Comparison of ENCODE assay signal across 8 mouse cellular contexts in genomic region chr2:165791657-165792056, GRCm38 (mm10).
A peak's percentile ranks its signal among the peaks of the same experiment; 100 is the strongest.
DNase-seq lines count a peak whose midpoint lies in the region; ATAC-seq and TF ChIP-seq lines count a peak whose summit lies in the region.

No protein-coding gene starts in this region.

- no peaks in the 10 kb centered on the region for H3K79me2 ChIP-seq in liver, adult 2 months (ENCODE audit: control insufficient read depth, insufficient read depth, low read length)

- peaks cover 6% of the 10 kb centered on the region for H3K4me1 ChIP-seq in testis, adult 2 months (ENCODE audit: control insufficient read depth, insufficient read depth, low read length)
- no peaks in the 10 kb centered on the region for H3K4me1 ChIP-seq in embryonic fibroblast, embryonic 13.5 days (ENCODE audit: control insufficient read depth, insufficient read depth, low read length)
- peaks cover 22% of the 10 kb centered on the region for H3K4me1 ChIP-seq in hindbrain, embryonic 12.5 days
- no peaks in the 10 kb centered on the region for H3K4me1 ChIP-seq in liver, adult 2 months (ENCODE audit: control insufficient read depth, insufficient read depth, low read length)
- H3K4me1 ChIP-seq in midbrain, embryonic 16.5 days (ENCODE audit: control insufficient read depth, insufficient read depth, low read length): peaks cover 7% of the 10 kb centered on the region; the same call in 1 of the 2 replicates

- H3K27ac ChIP-seq in testis, adult 2 months (ENCODE audit: control insufficient read depth, insufficient read depth, low read depth, low read length): no peak overlapping the region
- no peak overlapping the region for H3K27ac ChIP-seq in embryonic fibroblast, embryonic 13.5 days (ENCODE audit: insufficient read depth, low read length)
- H3K27ac ChIP-seq in hindbrain, embryonic 12.5 days: peak overlapping the region; percentile 68; the same call in 1 of the 2 replicates
- H3K27ac ChIP-seq in liver, adult 2 months (replicated peaks; ENCODE audit: insufficient read depth, low read depth, low read length): no peak overlapping the region
- no peak overlapping the region; the same call in 1 of the 2 replicates for H3K27ac ChIP-seq in midbrain, embryonic 16.5 days (ENCODE audit: low read length)

- H3K4me2 ChIP-seq in hindbrain, embryonic 12.5 days (replicated peaks): no peak overlapping the region
- no peak overlapping the region for H3K4me2 ChIP-seq in midbrain, embryonic 16.5 days (ENCODE audit: low read length)

- no peak for DNase-seq in testis, postnatal 14 days (ENCODE audit: low spot score)
- DNase-seq in adrenal gland, postnatal 10 days: peak; percentile 79
- DNase-seq in liver, adult 2 months (ENCODE audit: extremely low read depth, low read depth, low spot score): peak; percentile 14
- peak; percentile 69 for DNase-seq in thymus, postnatal 14 days

- no peaks in the 10 kb centered on the region for H3K36me3 ChIP-seq in testis, adult 2 months (ENCODE audit: control insufficient read depth, insufficient read depth, low read length)
- H3K36me3 ChIP-seq in hindbrain, embryonic 12.5 days: peaks cover 86% of the 10 kb centered on the region
- H3K36me3 ChIP-seq in liver, adult 2 months (ENCODE audit: control insufficient read depth, insufficient read depth, low read length): peaks cover 28% of the 10 kb centered on the region
- H3K36me3 ChIP-seq in midbrain, embryonic 16.5 days (ENCODE audit: control insufficient read depth, insufficient read depth, low read length): peaks cover 32% of the 10 kb centered on the region

- peak; percentile 63 for TF ChIP-seq CTCF in testis, adult 2 months (IDR thresholded peaks at IDR 0.05; ENCODE audit: control insufficient read depth, insufficient read depth, insufficient replicate concordance, low read depth, low read length)
- TF ChIP-seq CTCF in embryonic fibroblast, embryonic 13.5 days (IDR thresholded peaks at IDR 0.05; ENCODE audit: borderline replicate concordance, insufficient read depth, low read length): peak; percentile 13; the same call in 1 of the 2 replicates
- peak; percentile 66 for TF ChIP-seq CTCF in liver, adult 2 months (IDR thresholded peaks at IDR 0.05; ENCODE audit: low read depth, low read length)

- 66% methylated on average over 9 of the region's 9 CpGs for WGBS in hindbrain, embryonic 12.5 days
- 71% methylated on average over 9 of the region's 9 CpGs for WGBS in liver, adult 2 months
- WGBS in midbrain, embryonic 16.5 days: 71% methylated on average over 9 of the region's 9 CpGs

- H3K9me3 ChIP-seq in hindbrain, embryonic 12.5 days (replicated peaks): no peaks in the 10 kb centered on the region
- no peaks in the 10 kb centered on the region for H3K9me3 ChIP-seq in midbrain, embryonic 16.5 days (replicated peaks; ENCODE audit: control insufficient read depth, low read length, poor library complexity, severe bottlenecking)

- no peak overlapping the region for H3K9ac ChIP-seq in hindbrain, embryonic 12.5 days
- H3K9ac ChIP-seq in liver, adult 2 months (ENCODE audit: low read depth, low read length): no peak overlapping the region
- H3K9ac ChIP-seq in midbrain, embryonic 16.5 days (ENCODE audit: low read depth, low read length): no peak overlapping the region

- H3K27me3 ChIP-seq in testis, adult 2 months (ENCODE audit: control insufficient read depth, insufficient read depth, low read length): no peaks in the 10 kb centered on the region
- no peaks in the 10 kb centered on the region for H3K27me3 ChIP-seq in hindbrain, embryonic 12.5 days
- no peaks in the 10 kb centered on the region for H3K27me3 ChIP-seq in liver, adult 2 months (ENCODE audit: control insufficient read depth, insufficient read depth, low read length)
- H3K27me3 ChIP-seq in midbrain, embryonic 16.5 days (ENCODE audit: control insufficient read depth, insufficient read depth, low read depth, low read length): no peaks in the 10 kb centered on the region

- no peak overlapping the region for H3K4me3 ChIP-seq in testis, adult 2 months (ENCODE audit: control insufficient read depth, low read depth, low read length)
- H3K4me3 ChIP-seq in embryonic fibroblast, embryonic 13.5 days (ENCODE audit: insufficient read depth, low read length): no peak overlapping the region
- no peak overlapping the region for H3K4me3 ChIP-seq in hindbrain, embryonic 12.5 days
- no peak overlapping the region for H3K4me3 ChIP-seq in liver, adult 2 months (ENCODE audit: insufficient read depth, low read depth, low read length)
- H3K4me3 ChIP-seq in midbrain, embryonic 16.5 days (ENCODE audit: low read depth, low read length): no peak overlapping the region

- no peak for TF ChIP-seq POLR2A in testis, adult 2 months (IDR thresholded peaks at IDR 0.05; ENCODE audit: control insufficient read depth, low read depth, low read length)
- no peak for TF ChIP-seq POLR2A in embryonic fibroblast, embryonic 13.5 days (IDR thresholded peaks at IDR 0.05; ENCODE audit: low read depth, low read length)
- TF ChIP-seq POLR2A in liver, adult 2 months (IDR thresholded peaks at IDR 0.05; ENCODE audit: extremely low read depth, insufficient read depth, low read length): no peak

- ATAC-seq in hindbrain, embryonic 12.5 days (ENCODE audit: low FRiP score): no peak
- ATAC-seq in midbrain, embryonic 16.5 days: peak; percentile 54; the same call in 1 of the 2 replicates

Comparison
In these comparisons a context has a peak if more than half of its experiments do, and no peak if none do; other contexts are left out.
1. CTCF ChIP-seq: peak in every context shown above with its lines; median percentile 66 in liver, adult 2 months; 63 in testis, adult 2 months; 13 in embryonic fibroblast, embryonic 13.5 days.